Mouse (Mus musculus): Measurements from ENCODE around the gene Rprd1b. TPM values are rescaled to one million over a fixed set of nuclear protein-coding genes. Genes with fewer than 3 reads are reported as not detected.

Gene Rprd1b
- polyA plus RNA-seq, 1 experiment = 11.4 TPM

DNA sequence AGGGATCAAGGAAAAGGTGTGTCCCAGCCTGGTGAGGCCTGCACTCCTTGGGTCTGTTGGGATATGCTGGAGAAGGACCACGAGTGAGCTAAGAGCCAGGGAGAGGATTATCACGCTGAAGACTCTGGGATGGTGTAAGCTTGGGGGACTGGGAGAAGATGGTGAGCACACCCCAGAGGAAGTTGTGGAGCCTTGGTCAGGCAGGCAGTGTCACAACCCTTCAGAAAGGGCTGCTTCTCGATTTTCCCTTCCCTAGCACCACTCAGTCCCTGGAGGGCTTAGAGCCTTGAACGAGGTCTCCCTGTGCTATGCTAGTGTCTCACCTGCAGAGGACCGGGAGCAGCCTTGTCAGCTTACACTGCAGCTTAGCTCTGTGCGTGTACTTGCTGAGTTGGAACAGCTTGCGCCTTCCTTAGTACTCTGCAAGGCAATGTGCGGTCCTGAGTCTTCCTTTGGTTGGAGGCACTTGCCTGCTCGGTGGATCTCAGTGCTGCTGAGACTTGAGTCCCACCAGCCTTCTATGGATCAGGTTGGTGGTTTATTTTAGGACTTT, 51.6 kb downstream of the Rprd1b start:
- Histone ChIP-seq H3K79me3 (ENCODE audit: low read depth) (no peaks in the 10 kb centered on the region), H3K79me2 (ENCODE audit: control insufficient read depth, insufficient read depth) (no peaks in the 10 kb centered on the region), H3ac (ENCODE audit: control insufficient read depth, insufficient read length, low read depth) (no peak overlapping the region), H3K27me3 (ENCODE audit: control insufficient read depth, insufficient read depth, insufficient read length) (no peaks in the 10 kb centered on the region), H3K36me3 (ENCODE audit: control insufficient read depth, insufficient read depth) (peaks cover 29% of the 10 kb centered on the region), H3K4me3 (ENCODE audit: insufficient read depth, poor library complexity, severe bottlenecking) (no peak overlapping the region)
- no peak for TF ChIP-seq USF1 (IDR thresholded peaks at IDR 0.05; ENCODE audit: low read depth)
- no peak for TF ChIP-seq CTCF (IDR thresholded peaks at IDR 0.05; ENCODE audit: control insufficient read depth, insufficient read depth, insufficient read length)
- no peak for TF ChIP-seq FOSL1 (IDR thresholded peaks at IDR 0.05; ENCODE audit: insufficient read depth, low read length, poor library complexity, severe bottlenecking)
- no peak for TF ChIP-seq MYOD1 (IDR thresholded peaks at IDR 0.05; ENCODE audit: control insufficient read depth, insufficient read length, low read depth)
- TF ChIP-seq MAX (IDR thresholded peaks at IDR 0.05) = no peak
- no peak for TF ChIP-seq CEBPB (IDR thresholded peaks at IDR 0.05; ENCODE audit: low read depth)
- TF ChIP-seq MYOG (IDR thresholded peaks at IDR 0.05; ENCODE audit: control insufficient read depth, extremely low read depth, insufficient read length) = no peak

DNA sequence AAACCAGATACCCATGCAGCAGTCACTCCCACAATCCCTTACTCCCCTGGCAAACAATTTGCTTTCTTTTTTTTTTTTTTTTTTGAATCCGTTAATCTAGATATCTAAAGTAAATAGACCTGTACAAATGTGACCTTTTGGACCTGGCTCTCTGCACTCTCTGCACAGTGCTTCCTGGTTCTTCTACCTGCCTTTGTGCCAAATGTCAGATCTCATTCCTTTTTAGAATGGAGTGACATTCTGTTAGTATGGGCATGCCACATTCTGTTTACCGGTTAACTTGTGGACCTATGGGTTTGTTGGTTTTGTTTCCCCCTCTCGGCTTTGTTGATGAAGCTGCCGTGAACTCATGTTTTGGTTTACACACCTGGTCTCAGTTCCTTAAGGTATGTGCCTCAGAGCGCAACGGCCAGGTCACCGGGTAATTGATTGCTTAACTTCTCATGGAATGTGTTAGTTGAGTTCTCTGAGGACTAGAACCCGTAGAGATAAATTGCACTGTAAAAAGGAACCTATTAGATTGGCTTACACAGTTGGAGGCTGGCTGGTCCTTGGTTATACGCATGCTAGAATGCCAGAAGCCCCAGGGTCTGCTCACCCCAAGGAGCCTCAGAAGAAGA, 52.4 kb downstream of the Rprd1b start:
- Histone ChIP-seq H3ac (ENCODE audit: control insufficient read depth, insufficient read length, low read depth) (no peak overlapping the region), H3K79me3 (ENCODE audit: low read depth) (no peaks in the 10 kb centered on the region), H3K27me3 (ENCODE audit: control insufficient read depth, insufficient read depth, insufficient read length) (no peaks in the 10 kb centered on the region), H3K36me3 (ENCODE audit: control insufficient read depth, insufficient read depth) (peaks cover 21% of the 10 kb centered on the region), H3K79me2 (ENCODE audit: control insufficient read depth, insufficient read depth) (no peaks in the 10 kb centered on the region), H3K4me3 (ENCODE audit: insufficient read depth, poor library complexity, severe bottlenecking) (no peak overlapping the region)
- TF ChIP-seq USF1 (IDR thresholded peaks at IDR 0.05; ENCODE audit: low read depth) (no peak), MAX (IDR thresholded peaks at IDR 0.05) (no peak), MYOD1 (IDR thresholded peaks at IDR 0.05; ENCODE audit: control insufficient read depth, insufficient read length, low read depth) (no peak), CEBPB (IDR thresholded peaks at IDR 0.05; ENCODE audit: low read depth) (no peak), FOSL1 (IDR thresholded peaks at IDR 0.05; ENCODE audit: insufficient read depth, low read length, poor library complexity, severe bottlenecking) (no peak), MYOG (IDR thresholded peaks at IDR 0.05; ENCODE audit: control insufficient read depth, extremely low read depth, insufficient read length) (no peak), CTCF (IDR thresholded peaks at IDR 0.05; ENCODE audit: control insufficient read depth, insufficient read depth, insufficient read length) (no peak)

DNA sequence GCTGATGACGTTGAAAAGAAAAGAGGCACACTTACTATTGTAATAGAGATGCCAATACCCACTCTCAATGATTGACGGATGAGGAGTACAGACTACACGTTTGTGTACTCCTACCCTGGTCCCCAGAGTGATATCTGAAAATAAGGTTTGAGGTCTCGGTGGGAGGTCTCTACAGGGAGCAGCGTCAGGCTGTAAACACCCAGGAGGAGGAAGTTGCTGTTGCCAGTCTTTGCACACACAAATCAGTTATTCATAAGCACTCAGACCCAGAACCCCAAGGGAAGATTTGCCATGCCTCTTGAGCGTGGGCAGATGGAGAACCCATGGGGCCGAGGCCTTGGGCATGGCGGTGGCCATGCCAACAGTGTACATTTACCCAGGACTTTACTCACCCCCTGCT, 56.2 kb downstream of the Rprd1b start:
- Histone ChIP-seq H3K27me3 (ENCODE audit: control insufficient read depth, insufficient read depth, insufficient read length) (no peaks in the 10 kb centered on the region), H3ac (ENCODE audit: control insufficient read depth, insufficient read length, low read depth) (no peak overlapping the region), H3K79me3 (ENCODE audit: low read depth) (no peaks in the 10 kb centered on the region), H3K36me3 (ENCODE audit: control insufficient read depth, insufficient read depth) (no peaks in the 10 kb centered on the region), H3K79me2 (ENCODE audit: control insufficient read depth, insufficient read depth) (no peaks in the 10 kb centered on the region), H3K4me3 (ENCODE audit: insufficient read depth, poor library complexity, severe bottlenecking) (no peak overlapping the region)
- TF ChIP-seq FOSL1 (IDR thresholded peaks at IDR 0.05; ENCODE audit: insufficient read depth, low read length, poor library complexity, severe bottlenecking) (no peak), MYOD1 (IDR thresholded peaks at IDR 0.05; ENCODE audit: control insufficient read depth, insufficient read length, low read depth) (no peak), CEBPB (IDR thresholded peaks at IDR 0.05; ENCODE audit: low read depth) (no peak), CTCF (IDR thresholded peaks at IDR 0.05; ENCODE audit: control insufficient read depth, insufficient read depth, insufficient read length) (no peak), MYOG (IDR thresholded peaks at IDR 0.05; ENCODE audit: control insufficient read depth, extremely low read depth, insufficient read length) (no peak), MAX (IDR thresholded peaks at IDR 0.05) (no peak), USF1 (IDR thresholded peaks at IDR 0.05; ENCODE audit: low read depth) (no peak)

DNA sequence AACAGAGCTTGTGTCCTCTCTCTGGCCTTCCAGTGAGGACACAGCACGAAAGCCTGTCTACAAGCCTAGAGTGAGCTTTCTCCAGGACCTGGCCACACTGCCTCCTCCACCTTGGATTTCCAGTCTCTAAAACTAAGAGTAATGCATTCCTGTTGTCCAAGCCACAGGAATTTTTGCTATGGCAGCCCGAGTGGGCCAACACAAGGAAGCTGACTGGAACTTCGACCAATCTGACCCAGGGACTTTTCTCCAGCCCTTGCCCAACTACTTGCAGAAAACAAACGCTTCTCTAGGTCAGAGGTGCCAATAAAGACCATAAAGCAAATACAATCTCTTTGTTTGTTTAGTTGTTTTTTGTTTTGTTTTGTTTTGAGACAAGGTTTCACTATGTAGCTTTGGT, 61.8 kb downstream of the Rprd1b start:
- no peak overlapping the region for H3K4me3 ChIP-seq (ENCODE audit: insufficient read depth, poor library complexity, severe bottlenecking)
- no peaks in the 10 kb centered on the region for H3K79me2 ChIP-seq (ENCODE audit: control insufficient read depth, insufficient read depth)
- TF ChIP-seq USF1 (IDR thresholded peaks at IDR 0.05; ENCODE audit: low read depth) = no peak
- no peak for TF ChIP-seq CEBPB (IDR thresholded peaks at IDR 0.05; ENCODE audit: low read depth)
- no peak for TF ChIP-seq FOSL1 (IDR thresholded peaks at IDR 0.05; ENCODE audit: insufficient read depth, low read length, poor library complexity, severe bottlenecking)
- H3K27me3 ChIP-seq (ENCODE audit: control insufficient read depth, insufficient read depth, insufficient read length) = no peaks in the 10 kb centered on the region
- no peak overlapping the region for H3ac ChIP-seq (ENCODE audit: control insufficient read depth, insufficient read length, low read depth)
- H3K79me3 ChIP-seq (ENCODE audit: low read depth) = no peaks in the 10 kb centered on the region
- H3K36me3 ChIP-seq (ENCODE audit: control insufficient read depth, insufficient read depth) = no peaks in the 10 kb centered on the region

DNA sequence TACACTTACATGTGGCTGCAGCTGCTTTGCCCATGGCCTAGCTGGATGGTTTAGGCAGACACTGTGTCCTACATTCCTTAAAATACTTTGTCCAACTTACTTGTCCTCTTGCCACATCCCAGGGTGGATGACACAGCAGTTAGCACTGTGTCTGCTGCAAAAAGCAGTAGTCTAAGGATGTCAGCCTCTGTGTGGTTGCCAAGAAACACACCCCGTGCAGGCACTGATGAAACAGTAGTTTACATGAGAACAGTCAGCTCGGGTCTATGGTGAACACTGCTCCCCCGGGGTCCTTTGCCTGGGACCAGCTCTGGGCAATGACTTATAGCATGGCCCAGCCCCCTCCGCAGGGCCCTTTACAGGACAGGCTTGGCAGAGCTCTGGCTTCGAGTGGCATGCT, 65.0 kb downstream of the Rprd1b start:
- H3K27me3 ChIP-seq (ENCODE audit: control insufficient read depth, insufficient read depth, insufficient read length) = no peaks in the 10 kb centered on the region
- no peaks in the 10 kb centered on the region for H3K79me3 ChIP-seq (ENCODE audit: low read depth)
- H3K36me3 ChIP-seq (ENCODE audit: control insufficient read depth, insufficient read depth) = no peaks in the 10 kb centered on the region
- no peaks in the 10 kb centered on the region for H3K79me2 ChIP-seq (ENCODE audit: control insufficient read depth, insufficient read depth)
- no peak for TF ChIP-seq CTCF (IDR thresholded peaks at IDR 0.05; ENCODE audit: control insufficient read depth, insufficient read depth, insufficient read length)
- TF ChIP-seq USF1 (IDR thresholded peaks at IDR 0.05; ENCODE audit: low read depth) = no peak
- TF ChIP-seq FOSL1 (IDR thresholded peaks at IDR 0.05; ENCODE audit: insufficient read depth, low read length, poor library complexity, severe bottlenecking) = no peak
- no peak for TF ChIP-seq MYOG (IDR thresholded peaks at IDR 0.05; ENCODE audit: control insufficient read depth, extremely low read depth, insufficient read length)
- no peak for TF ChIP-seq CEBPB (IDR thresholded peaks at IDR 0.05; ENCODE audit: low read depth)
- TF ChIP-seq MYOD1 (IDR thresholded peaks at IDR 0.05; ENCODE audit: control insufficient read depth, insufficient read length, low read depth) = no peak
- no peak for TF ChIP-seq MAX (IDR thresholded peaks at IDR 0.05)
- H3ac ChIP-seq (ENCODE audit: control insufficient read depth, insufficient read length, low read depth) = no peak overlapping the region
- no peak overlapping the region for H3K4me3 ChIP-seq (ENCODE audit: insufficient read depth, poor library complexity, severe bottlenecking)

DNA sequence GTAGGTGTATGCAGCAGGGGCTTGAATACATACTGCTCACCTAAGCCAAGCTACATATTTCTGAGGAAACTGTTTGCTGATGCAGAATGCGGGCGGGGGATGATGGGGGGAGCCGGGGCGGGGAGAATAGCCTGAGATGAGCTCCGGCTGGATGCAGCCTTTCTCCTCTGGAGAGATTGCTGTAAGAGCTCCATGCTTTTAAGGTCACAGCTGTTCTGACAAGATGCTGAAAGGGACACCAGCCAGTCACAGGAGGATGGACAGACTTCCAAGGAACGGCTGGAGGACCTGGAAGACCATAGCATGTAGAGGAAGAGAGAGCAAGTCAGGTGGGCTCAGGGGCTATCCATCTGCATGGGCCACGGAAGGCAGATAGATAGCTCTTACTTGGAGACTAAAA, 66.0 kb downstream of the Rprd1b start:
- no peaks in the 10 kb centered on the region for H3K79me2 ChIP-seq (ENCODE audit: control insufficient read depth, insufficient read depth)
- no peaks in the 10 kb centered on the region for H3K27me3 ChIP-seq (ENCODE audit: control insufficient read depth, insufficient read depth, insufficient read length)
- no peak overlapping the region for H3ac ChIP-seq (ENCODE audit: control insufficient read depth, insufficient read length, low read depth)
- H3K4me3 ChIP-seq (ENCODE audit: insufficient read depth, poor library complexity, severe bottlenecking) = no peak overlapping the region
- H3K79me3 ChIP-seq (ENCODE audit: low read depth) = no peaks in the 10 kb centered on the region
- TF ChIP-seq MYOG (IDR thresholded peaks at IDR 0.05; ENCODE audit: control insufficient read depth, extremely low read depth, insufficient read length) (no peak), CTCF (IDR thresholded peaks at IDR 0.05; ENCODE audit: control insufficient read depth, insufficient read depth, insufficient read length) (no peak), MYOD1 (IDR thresholded peaks at IDR 0.05; ENCODE audit: control insufficient read depth, insufficient read length, low read depth) (no peak), MAX (IDR thresholded peaks at IDR 0.05) (no peak), FOSL1 (IDR thresholded peaks at IDR 0.05; ENCODE audit: insufficient read depth, low read length, poor library complexity, severe bottlenecking) (no peak), USF1 (IDR thresholded peaks at IDR 0.05; ENCODE audit: low read depth) (no peak), CEBPB (IDR thresholded peaks at IDR 0.05; ENCODE audit: low read depth) (no peak)
- no peaks in the 10 kb centered on the region for H3K36me3 ChIP-seq (ENCODE audit: control insufficient read depth, insufficient read depth)

All from C2C12 (cell line).